Comparison of ENCODE assay signal across 11 mouse cellular contexts in genomic region chr13:42538046-42538445, GRCm38 (mm10).
"Had no signal": no experiment of that assay in that cellular context is flagged by ENCODE, and none has a peak within 500 bp of the region (broad histone marks: within the 10 kb centered on the region; RNA-seq: fewer than 3 reads in every experiment).

No protein-coding gene starts in this region.

- H3K27me3 ChIP-seq: liver, embryonic 13.5 days; megakaryocyte, embryonic 14.5 days; midbrain, embryonic 13.5 days had no signal

- H3K9me3 ChIP-seq: liver, embryonic 13.5 days had no signal

- H3K4me3 ChIP-seq: layer of hippocampus, adult 2 months; liver, embryonic 13.5 days; megakaryocyte, embryonic 14.5 days; midbrain, embryonic 10.5 days; midbrain, embryonic 13.5 days had no signal

- H3K36me3 ChIP-seq: liver, embryonic 13.5 days; midbrain, embryonic 10.5 days; midbrain, embryonic 13.5 days had no signal

- H3K27ac ChIP-seq: kidney, postnatal 0 days; layer of hippocampus, adult 2 months; liver, embryonic 13.5 days; midbrain, embryonic 10.5 days; midbrain, embryonic 13.5 days; stomach, postnatal 0 days had no signal

- DNase-seq: kidney, postnatal 25 days; layer of hippocampus, adult 9-11 months; liver, embryonic 13.5 days; lung, adult 2 months; thymus, postnatal 25 days had no signal

- H3K4me1 ChIP-seq: liver, embryonic 13.5 days; megakaryocyte, embryonic 14.5 days; midbrain, embryonic 10.5 days; midbrain, embryonic 13.5 days had no signal
